Mouse (Mus musculus) embryo, embryonic 9.5 days (tissue): ENCODE measurements around the gene Mrps30.
"Not testable (repeated sequence)": the region's sequence is repeated elsewhere in the genome, so short reads cannot be mapped to it uniquely, and the experiment has no call there.

Experiments
- DNase-seq: peaks from one replicate; pipeline ENCODE4 v3.0.0-alpha.2; 2017; ENCODE audit errors: extremely low spot score

The Mrps30 gene

GRCm38 (mm10) chr13:118386511-118387447 lies at the start of gene Mrps30, which contains the start of gene B430218F22Rik:
TSS of gene Mrps30 (minus strand) at chr13:118387252.
TSS of gene B430218F22Rik (plus strand) at chr13:118386630.
- DNase-seq, result peak; percentile 92

- DNase-seq, result no peak
Measured at GRCm38 (mm10) chr13:118420847-118421246, 33.8 kb upstream of the Mrps30 start.

DNA sequence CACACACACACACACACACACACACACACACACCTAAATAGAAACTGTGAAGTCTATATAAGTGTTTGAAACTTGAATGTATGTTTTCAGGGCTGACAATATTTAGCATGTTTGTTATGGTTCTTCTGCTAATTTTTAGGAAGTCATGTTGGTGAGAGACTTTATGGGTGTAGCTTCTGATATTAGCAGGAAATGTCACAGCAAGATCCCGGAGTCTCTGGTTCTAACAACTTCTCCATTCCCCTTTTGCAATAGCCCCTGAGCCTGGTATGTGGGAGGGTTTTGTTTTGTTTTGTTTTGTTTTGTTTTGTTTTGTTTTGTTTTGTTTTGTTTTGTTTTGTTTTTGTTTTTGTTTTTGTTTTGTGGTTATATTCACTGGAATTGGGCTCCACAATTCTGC lies 33.4 kb upstream of the Mrps30 start:
- no peak for DNase-seq

GRCm38 (mm10) chr13:118418163-118418562 lies 31.1 kb upstream of the Mrps30 start:
- no peak for DNase-seq

GRCm38 (mm10) chr13:118411297-118411992 lies 24.4 kb upstream of the Mrps30 start:
- DNase-seq, result no peak

DNA sequence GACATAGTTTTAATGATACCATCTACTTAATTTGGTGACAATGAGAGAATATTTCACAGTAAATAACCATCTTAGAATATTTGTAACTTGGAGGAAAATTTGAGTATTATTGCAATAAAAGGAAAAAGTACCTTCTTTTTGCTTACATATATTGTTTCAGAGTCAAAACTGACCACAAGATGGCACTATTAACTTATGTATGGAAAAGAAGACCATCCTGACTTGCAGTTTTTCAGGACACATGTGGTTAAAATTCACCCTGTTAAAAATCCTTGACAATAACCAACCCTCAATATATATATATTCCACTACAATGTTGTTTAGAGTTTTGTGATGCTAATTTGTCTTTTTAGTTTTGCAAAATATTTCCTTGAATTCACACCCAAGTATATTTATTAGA lies 16.5 kb upstream of the Mrps30 start:
- DNase-seq, result peak; percentile 43

GRCm38 (mm10) chr13:118400340-118400739 lies 13.3 kb upstream of the Mrps30 start:
- no peak for DNase-seq

DNA sequence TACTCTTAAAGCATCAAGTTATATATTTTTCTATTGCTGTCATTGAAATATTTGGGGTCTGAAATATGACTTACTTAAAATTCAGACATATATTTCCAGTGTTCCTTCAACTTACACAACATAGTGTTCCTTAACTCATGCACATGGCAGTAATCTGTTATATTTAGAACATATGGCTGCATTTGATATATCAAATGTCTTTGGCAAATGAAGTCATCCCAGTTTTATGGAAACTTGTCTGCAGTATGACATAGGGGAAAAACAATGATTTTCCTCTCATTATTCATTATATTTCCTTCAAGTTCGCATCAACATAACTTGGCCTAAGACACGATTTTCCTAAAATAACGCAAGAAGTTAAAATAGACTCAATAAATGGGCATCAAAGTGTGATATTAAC lies 8.8 kb upstream of the Mrps30 start:
- no peak for DNase-seq

GRCm38 (mm10) chr13:118387448-118387801 lies 373 bp upstream of the Mrps30 start:
- not testable (repeated sequence) for DNase-seq

- no peak for DNase-seq
Measured at GRCm38 (mm10) chr13:118380381-118380780, 6.7 kb downstream of the Mrps30 start.

GRCm38 (mm10) chr13:118379155-118379554 lies 7.9 kb downstream of the Mrps30 start:
- peak; percentile 57 for DNase-seq

- no peak for DNase-seq
Measured at GRCm38 (mm10) chr13:118372871-118373270, 14.2 kb downstream of the Mrps30 start.

GRCm38 (mm10) chr13:118365774-118366173 lies 21.3 kb downstream of the Mrps30 start:
- no peak for DNase-seq

GRCm38 (mm10) chr13:118363342-118363741 lies 23.7 kb downstream of the Mrps30 start:
- DNase-seq, result no peak

GRCm38 (mm10) chr13:118350870-118351269 lies 36.2 kb downstream of the Mrps30 start:
- no peak for DNase-seq

GRCm38 (mm10) chr13:118350257-118350656 lies 36.8 kb downstream of the Mrps30 start:
- DNase-seq, result peak; percentile 15
